ENCODE assay signal across 20 mouse cellular contexts in genomic region chr6:53450494-53450893, GRCm38 (mm10).
DNase-seq lines count a peak whose midpoint lies in the region; ATAC-seq and TF ChIP-seq lines count a peak whose summit lies in the region.
"Had no signal": no experiment of that assay in that cellular context is flagged by ENCODE, and none has a peak within 500 bp of the region (broad histone marks: within the 10 kb centered on the region; RNA-seq: fewer than 3 reads in every experiment).

No protein-coding gene starts in this region.

- H3K27me3 ChIP-seq in hindbrain, postnatal 0 days (ENCODE audit: insufficient read depth, low read length): no peaks in the 10 kb centered on the region
- H3K27me3 ChIP-seq: hindbrain, embryonic 15.5 days; liver, embryonic 13.5 days had no signal

- H3K9ac ChIP-seq in hindbrain, postnatal 0 days (replicated peaks; ENCODE audit: low read length): no peak overlapping the region
- H3K9ac ChIP-seq: hindbrain, embryonic 15.5 days; liver, embryonic 13.5 days; lung, embryonic 14.5 days had no signal

- no peak for DNase-seq in frontal cortex, postnatal 14 days (ENCODE audit: low spot score in 2 of 2)
- peak; percentile 28 for DNase-seq in right cerebral cortex, adult 18-20 months
- DNase-seq in right cerebral cortex, postnatal 4 days: no peak
- peak; percentile 63 for DNase-seq in layer of hippocampus, adult 9-11 months
- no peak for DNase-seq in adrenal gland, adult 18-20 months (ENCODE audit: low spot score in 2 of 2)
- DNase-seq in hindbrain, postnatal 0 days (ENCODE audit: low spot score): no peak
- DNase-seq in urinary bladder, postnatal 36 days (ENCODE audit: low spot score in 2 of 2): no peak
- DNase-seq: cerebellum, adult 8-10 months; gastrocnemius, postnatal 25 days; heart, adult 2 months; heart, postnatal 36 days; left cerebral cortex, postnatal 4 days; liver, embryonic 13.5 days; thymus, adult 18-20 months; thymus, postnatal 4 days had no signal

- H3K27ac ChIP-seq in hindbrain, postnatal 0 days: no peak overlapping the region
- H3K27ac ChIP-seq: heart, adult 2 months; hindbrain, embryonic 15.5 days; liver, embryonic 13.5 days had no signal

- peak; percentile 88 for ATAC-seq in frontal cortex, adult (ENCODE audit: low TSS enrichment)
- no peak for ATAC-seq in hindbrain, postnatal 0 days
- ATAC-seq: intestine, postnatal 0 days had no signal

- H3K4me2 ChIP-seq in hindbrain, postnatal 0 days (ENCODE audit: low read depth, low read length): no peak overlapping the region
- H3K4me2 ChIP-seq: hindbrain, embryonic 15.5 days; liver, embryonic 13.5 days; lung, embryonic 14.5 days had no signal

- H3K36me3 ChIP-seq in hindbrain, postnatal 0 days (ENCODE audit: insufficient read depth, low read length): no peaks in the 10 kb centered on the region
- H3K36me3 ChIP-seq: G1E; hindbrain, embryonic 15.5 days; liver, embryonic 13.5 days had no signal

- no peaks in the 10 kb centered on the region for H3K9me3 ChIP-seq in hindbrain, postnatal 0 days (ENCODE audit: low read length)
- H3K9me3 ChIP-seq: hindbrain, embryonic 15.5 days; liver, embryonic 13.5 days had no signal

- no peak for TF ChIP-seq CTCF in hindbrain, postnatal 0 days (IDR thresholded peaks at IDR 0.05; ENCODE audit: low read depth)

- H3K4me1 ChIP-seq in hindbrain, postnatal 0 days (ENCODE audit: insufficient read depth, low read length): no peaks in the 10 kb centered on the region
- H3K4me1 ChIP-seq: liver, embryonic 13.5 days had no signal

- 57% methylated on average over 3 of the region's 3 CpGs for WGBS in hindbrain, postnatal 0 days

- no peak overlapping the region for H3K4me3 ChIP-seq in hindbrain, postnatal 0 days (ENCODE audit: low read length)
- H3K4me3 ChIP-seq: heart, adult 2 months; hindbrain, embryonic 15.5 days; liver, embryonic 13.5 days had no signal

Comparison
In these comparisons a context has a peak if more than half of its experiments do, and no peak if none do; other contexts are left out.
1. DNase-seq: peak in right cerebral cortex, adult 18-20 months (single experiment) and layer of hippocampus, adult 9-11 months (single experiment); none in frontal cortex, postnatal 14 days (0 of 2), right cerebral cortex, postnatal 4 days (single experiment), adrenal gland, adult 18-20 months (0 of 2), hindbrain, postnatal 0 days (single experiment) and urinary bladder, postnatal 36 days (0 of 2).